Mouse (Mus musculus): Measurements from ENCODE around the gene Sppl3.

Sppl3 gene

GRCm38 (mm10) chr5:115010577-115011216, at the start of gene Sppl3:
Sppl3 (plus strand) TSS chr5:115011137.
- CTCF ChIA-PET, result interaction anchor here in 3 of 4 experiments (0.6 to 1.9 kb wide), 3 partner anchors 31 to 1024 kb away, joined by 3 to 6 read pairs (median 3); no protein-coding TSS in a partner anchor
- POLR2A ChIA-PET, result interaction anchor here (0.5 to 8.7 kb wide), 30 partner anchors 10 to 479 kb away, joined by 3 to 98 read pairs (median 4); partner anchors contain the start of genes Hnf1a (in 2 of the 4), 2210016L21Rik (in 1 of the 4) and Rnf10 (in 1 of the 4)

- CTCF ChIA-PET, result no interaction called here
- POLR2A ChIA-PET, result interaction anchor here in 1 of 4 experiments (0.9 to 3.0 kb wide), 3 partner anchors 9 to 127 kb away, joined by 3 to 11 read pairs (median 4); no protein-coding TSS in a partner anchor
Observed at GRCm38 (mm10) chr5:114961590-114962360, 49.2 kb upstream of the Sppl3 start.

- POLR2A ChIA-PET, result interaction anchor here in 2 of 4 experiments (0.6 to 2.1 kb wide), 12 partner anchors 9 to 512 kb away, joined by 3 to 7 read pairs (median 4); partner anchors contain the start of gene 2210016L21Rik (in 1 of the 2)
- CTCF ChIA-PET, result interaction anchor here in 2 of 4 experiments (1.0 to 1.5 kb wide), 3 partner anchors 12 to 255 kb away, joined by 3 to 4 read pairs (median 4); no protein-coding TSS in a partner anchor
Observed at GRCm38 (mm10) chr5:114964315-114964966, 46.5 kb upstream of the Sppl3 start.

GRCm38 (mm10) chr5:114964967-114965898, 45.7 kb upstream of the Sppl3 start:
- CTCF ChIA-PET, result interaction anchor here in 2 of 4 experiments (1.0 to 1.5 kb wide), 3 partner anchors 11 to 256 kb away, joined by 3 to 4 read pairs (median 4); no protein-coding TSS in a partner anchor
- POLR2A ChIA-PET, result interaction anchor here in 2 of 4 experiments (0.5 to 2.1 kb wide), 12 partner anchors 8 to 511 kb away, joined by 3 to 7 read pairs (median 4); partner anchors contain the start of gene 2210016L21Rik (in 1 of the 2)

- ChIA-PET POLR2A (interaction anchor here in 3 of 4 experiments (0.6 to 1.2 kb wide), 4 partner anchors 13 to 180 kb away, joined by 3 to 5 read pairs (median 4); partner anchors contain the start of genes 2210016L21Rik (in 1 of the 3) and Oasl1 (in 1 of the 3)), CTCF (interaction anchor here in 3 of 4 experiments (0.6 to 2.1 kb wide), 4 partner anchors 11 to 141 kb away, joined by 3 to 10 read pairs (median 6); partner anchors contain the start of gene 2210016L21Rik (in 1 of the 3))
Observed at GRCm38 (mm10) chr5:114967523-114968268, 43.2 kb upstream of the Sppl3 start.

- POLR2A ChIA-PET, result interaction anchor here (0.5 to 1.5 kb wide), 14 partner anchors 12 to 1264 kb away, joined by 3 to 7 read pairs (median 3); partner anchors contain the start of genes 2210016L21Rik (in 1 of the 4) and Gm9936 (in 1 of the 4)
- CTCF ChIA-PET, result interaction anchor here in 3 of 4 experiments (0.6 to 2.1 kb wide), 5 partner anchors 10 to 140 kb away, joined by 3 to 10 read pairs (median 4); partner anchors contain the start of gene 2210016L21Rik (in 1 of the 3)
Observed at GRCm38 (mm10) chr5:114968651-114969050, 42.3 kb upstream of the Sppl3 start.

GRCm38 (mm10) chr5:114969064-114969463, 41.9 kb upstream of the Sppl3 start:
- CTCF ChIA-PET, result interaction anchor here in 3 of 4 experiments (0.8 to 2.1 kb wide), 4 partner anchors 9 to 28 kb away, joined by 3 to 8 read pairs (median 4); partner anchors contain the start of gene 2210016L21Rik (in 1 of the 3)
- POLR2A ChIA-PET, result interaction anchor here in 3 of 4 experiments (0.5 to 1.5 kb wide), 13 partner anchors 11 to 1263 kb away, joined by 3 to 7 read pairs (median 3); partner anchors contain the start of gene Gm9936 (in 1 of the 3)

- CTCF ChIA-PET, result interaction anchor here in 2 of 4 experiments (1.6 to 2.1 kb wide), 3 partner anchors 9 to 330 kb away, joined by 6 to 8 read pairs (median 7); no protein-coding TSS in a partner anchor
- POLR2A ChIA-PET, result interaction anchor here in 2 of 4 experiments (0.5 to 1.7 kb wide), 12 partner anchors 8 to 187 kb away, joined by 3 to 7 read pairs (median 3); partner anchors contain the start of genes Acads (in 1 of the 2) and Gm9936 (in 1 of the 2)
Observed at GRCm38 (mm10) chr5:114969609-114970215, 41.2 kb upstream of the Sppl3 start.

- CTCF ChIA-PET, result interaction anchor here (0.6 to 1.9 kb wide), 10 partner anchors 8 to 1229 kb away, joined by 3 to 19 read pairs (median 4); no protein-coding TSS in a partner anchor
- POLR2A ChIA-PET, result interaction anchor here (0.6 to 2.5 kb wide), 29 partner anchors 8 to 520 kb away, joined by 3 to 13 read pairs (median 3); partner anchors contain the start of genes 2210016L21Rik (in 1 of the 4), Acads (in 1 of the 4) and Gm9936 (in 1 of the 4)
Observed at GRCm38 (mm10) chr5:114970824-114971227, 40.1 kb upstream of the Sppl3 start, which contains the start of gene Hnf1a. Hnf1a (minus strand) TSS chr5:114971094.

GRCm38 (mm10) chr5:114972201-114972600, 38.7 kb upstream of the Sppl3 start:
- CTCF ChIA-PET, result interaction anchor here in 1 of 4 experiments (0.6 to 1.2 kb wide), 3 partner anchors 70 to 457 kb away, joined by 3 to 4 read pairs (median 4); partner anchors contain the start of gene Msi1
- POLR2A ChIA-PET, result interaction anchor here in 2 of 4 experiments (0.6 to 2.5 kb wide), 14 partner anchors 10 to 552 kb away, joined by 3 to 7 read pairs (median 4); partner anchors contain the start of genes 2210016L21Rik (in 2 of the 2) and Mlec (in 1 of the 2)

GRCm38 (mm10) chr5:114973131-114973530, 37.8 kb upstream of the Sppl3 start:
- CTCF ChIA-PET, result interaction anchor here in 3 of 4 experiments (0.6 to 0.7 kb wide), 4 partner anchors 108 to 456 kb away, joined by 3 to 11 read pairs (median 4); partner anchors contain the start of gene Msi1 (in 1 of the 3)
- POLR2A ChIA-PET, result interaction anchor here in 3 of 4 experiments (0.6 to 2.1 kb wide), 11 partner anchors 8 to 422 kb away, joined by 3 to 7 read pairs (median 3); partner anchors contain the start of genes 2210016L21Rik (in 2 of the 3) and Mlec (in 1 of the 3)

GRCm38 (mm10) chr5:114976935-114977334, 34.0 kb upstream of the Sppl3 start:
- POLR2A ChIA-PET, result interaction anchor here in 2 of 4 experiments (0.6 to 1.3 kb wide), 5 partner anchors 11 to 226 kb away, joined by 3 to 4 read pairs (median 3); no protein-coding TSS in a partner anchor
- CTCF ChIA-PET, result interaction anchor here in 1 of 4 experiments (0.6 to 1.0 kb wide), 3 partner anchors 12 to 108 kb away, joined by 3 to 4 read pairs (median 3); no protein-coding TSS in a partner anchor

- ChIA-PET CTCF (interaction anchor here (0.6 to 4.1 kb wide), 92 partner anchors 8 to 486 kb away, joined by 3 to 35 read pairs (median 5); partner anchors contain the start of genes Hnf1a (in 2 of the 4), 2210016L21Rik (in 1 of the 4), Acads (in 1 of the 4) and Gm10401 (in 1 of the 4)), POLR2A (interaction anchor here (0.6 to 3.7 kb wide), 37 partner anchors 8 to 296 kb away, joined by 3 to 18 read pairs (median 5); partner anchors contain the start of genes Unc119b (in 2 of the 4), Acads (in 1 of the 4), Rnf10 (in 1 of the 4) and Sppl3 (in 1 of the 4))
Observed at GRCm38 (mm10) chr5:114978473-114978872, 32.5 kb upstream of the Sppl3 start.

GRCm38 (mm10) chr5:114978888-114979249, 32.1 kb upstream of the Sppl3 start:
- ChIA-PET CTCF (interaction anchor here (0.5 to 4.1 kb wide), 104 partner anchors 8 to 1516 kb away, joined by 3 to 35 read pairs (median 5); partner anchors contain the start of genes Hnf1a (in 2 of the 4), 2210016L21Rik (in 1 of the 4), Acads (in 1 of the 4) and Foxn4 (in 1 of the 4)), POLR2A (interaction anchor here (0.5 to 3.7 kb wide), 52 partner anchors 8 to 457 kb away, joined by 3 to 18 read pairs (median 5); partner anchors contain the start of genes Unc119b (in 2 of the 4), Acads (in 1 of the 4), Hnf1a (in 1 of the 4) and Rnf10 (in 1 of the 4))

Measured in embryonic stem cell, embryonic (primary cell).